Mouse (Mus musculus) monocyte, adult 2 months (primary cell): ENCODE measurements around the gene Kdelr2.

Experiments
- DNase-seq, 2 experiments: peaks; one replicate each; pipeline ENCODE4 v3.0.0; 2022; ENCODE audit warnings: low spot score in 2 of 2, low read depth in 1 of 2

The Kdelr2 gene

DNA sequence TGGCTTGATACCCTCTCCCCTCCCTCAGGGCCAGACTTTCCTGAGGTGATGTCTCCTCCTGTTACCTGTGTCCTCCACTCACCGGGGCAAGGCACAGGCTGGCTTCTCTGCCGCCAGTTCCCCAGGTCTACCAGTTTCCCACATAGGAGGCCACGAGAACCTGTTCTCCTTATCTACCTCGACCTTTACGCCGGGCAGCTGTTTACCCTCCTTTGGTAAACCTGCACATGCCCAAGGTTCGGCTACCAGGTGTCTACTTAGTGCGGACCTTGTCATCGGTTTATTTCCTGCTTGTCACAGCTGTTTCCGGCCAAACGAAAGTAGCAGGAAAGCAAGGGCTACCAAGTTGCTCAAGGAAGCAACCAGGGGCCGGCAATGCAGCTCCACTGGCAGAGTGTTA is 3.1 kb upstream of the Kdelr2 start:
- DNase-seq: no peak

DNA sequence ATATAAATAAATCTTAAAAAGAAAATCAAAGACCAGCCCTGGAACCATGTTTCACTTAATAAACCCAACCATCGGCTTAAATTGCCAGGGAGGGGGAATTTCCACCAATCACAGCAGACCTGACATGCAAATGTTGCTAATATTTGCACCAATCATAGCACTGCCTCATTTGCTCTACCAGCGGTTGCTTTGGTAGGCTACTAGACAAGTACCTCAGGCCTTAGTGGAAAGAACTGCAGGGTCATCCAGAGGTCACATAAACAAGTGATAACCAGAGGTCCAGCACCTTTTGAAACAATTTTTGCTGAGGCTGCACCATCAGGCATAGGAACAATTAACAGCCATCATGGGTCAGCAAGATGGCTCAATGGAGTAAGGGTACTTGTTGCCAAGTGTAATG is 2.1 kb upstream of the Kdelr2 start:
- no peak for DNase-seq

DNA sequence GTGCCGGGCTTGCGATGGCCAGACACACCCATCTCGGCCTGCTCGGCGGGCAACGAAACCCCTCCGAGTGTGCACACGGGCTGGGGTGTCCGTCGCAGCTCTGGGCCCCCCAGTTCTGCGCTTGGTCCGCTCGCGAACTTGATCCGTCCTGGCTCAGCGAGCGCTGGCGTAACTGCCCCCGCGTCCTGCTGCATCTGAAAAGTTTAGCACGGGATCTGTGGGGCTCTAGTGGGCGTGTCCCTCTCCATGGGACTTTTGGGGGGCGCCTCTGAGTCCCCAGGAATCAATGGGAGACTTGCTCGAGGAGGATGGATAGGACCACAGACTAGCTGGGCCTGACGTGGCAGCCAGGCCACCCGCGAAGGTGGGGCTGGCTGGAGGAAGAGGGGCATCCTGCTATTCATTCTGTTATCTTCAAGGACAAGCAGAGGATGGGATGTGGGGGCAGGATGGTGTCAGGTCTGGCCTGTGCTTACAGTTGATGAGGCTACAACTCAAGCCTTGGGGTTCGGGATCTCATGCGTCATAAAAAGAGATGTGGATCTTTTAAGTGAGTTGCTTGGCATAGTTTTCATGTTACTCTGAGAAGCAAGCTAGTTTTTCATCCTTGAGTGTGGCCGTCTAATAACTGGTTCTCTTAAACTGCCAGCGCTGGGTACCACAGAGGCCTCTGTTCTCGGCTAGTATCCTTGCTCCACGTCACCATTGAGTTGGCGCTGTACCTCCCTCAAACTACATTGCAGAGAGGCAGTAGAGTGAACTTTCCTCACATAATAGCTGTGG is 701 bp downstream of the Kdelr2 start:
- no peak for DNase-seq

DNA sequence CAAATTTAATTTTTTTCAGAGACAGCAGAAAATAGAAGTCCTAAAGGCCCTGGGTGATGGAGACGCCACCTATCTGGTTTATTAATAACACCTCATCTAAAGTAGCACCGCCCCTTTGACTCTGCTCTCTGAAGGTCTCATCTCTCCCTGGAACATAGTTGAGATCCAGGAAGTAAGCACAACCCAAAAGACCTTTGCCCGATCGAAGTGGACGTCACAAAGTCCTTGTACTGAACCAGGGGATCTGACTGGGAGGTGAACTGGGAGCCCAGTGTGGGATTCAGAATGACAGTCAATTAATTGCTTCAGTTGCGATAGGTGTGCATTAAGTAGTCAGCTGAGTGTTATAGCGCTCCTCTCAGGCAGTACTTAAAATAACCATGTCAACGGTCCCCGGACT is 1.6 kb downstream of the Kdelr2 start:
- DNase-seq: no peak

DNA sequence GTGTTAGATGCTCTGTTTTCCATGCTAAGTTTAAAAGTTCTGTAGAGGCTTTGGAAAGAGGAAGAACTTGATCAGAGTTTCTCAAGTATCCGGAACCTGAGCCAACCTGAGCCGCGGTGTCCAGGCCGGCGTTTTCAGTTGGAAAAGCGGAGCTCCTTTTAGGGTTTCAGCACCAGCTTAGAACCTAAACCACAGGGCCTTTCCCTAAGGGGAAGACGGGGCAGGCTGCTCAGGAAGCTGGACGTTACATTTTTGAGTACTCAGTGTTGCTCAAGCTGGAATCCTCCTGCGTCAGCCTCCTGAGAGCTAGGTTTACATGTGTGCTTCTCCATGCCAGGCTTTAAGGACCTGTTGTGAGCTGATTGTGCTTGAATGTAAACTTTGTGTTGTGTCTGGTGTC is 2.9 kb downstream of the Kdelr2 start:
- no peak for DNase-seq

DNA sequence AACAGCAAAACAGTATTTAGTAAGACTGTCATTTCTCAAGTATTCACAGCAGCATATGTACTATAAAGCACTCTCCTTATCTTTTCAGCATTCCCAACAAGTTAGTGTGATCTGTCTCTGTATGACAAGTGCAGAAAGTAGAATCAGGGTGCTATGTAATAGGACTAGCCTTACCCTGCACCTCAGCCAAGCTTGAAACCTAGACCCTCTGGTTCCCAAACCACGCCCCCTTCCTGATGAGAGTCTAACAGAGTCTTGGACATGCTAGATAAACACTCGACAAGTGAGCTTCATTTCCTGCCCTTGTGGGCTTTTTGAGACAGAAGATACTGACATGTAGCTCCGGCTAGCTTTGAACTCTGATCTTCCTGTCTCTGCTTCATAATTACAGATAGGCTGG is 5.6 kb downstream of the Kdelr2 start:
- DNase-seq: no peak

DNA sequence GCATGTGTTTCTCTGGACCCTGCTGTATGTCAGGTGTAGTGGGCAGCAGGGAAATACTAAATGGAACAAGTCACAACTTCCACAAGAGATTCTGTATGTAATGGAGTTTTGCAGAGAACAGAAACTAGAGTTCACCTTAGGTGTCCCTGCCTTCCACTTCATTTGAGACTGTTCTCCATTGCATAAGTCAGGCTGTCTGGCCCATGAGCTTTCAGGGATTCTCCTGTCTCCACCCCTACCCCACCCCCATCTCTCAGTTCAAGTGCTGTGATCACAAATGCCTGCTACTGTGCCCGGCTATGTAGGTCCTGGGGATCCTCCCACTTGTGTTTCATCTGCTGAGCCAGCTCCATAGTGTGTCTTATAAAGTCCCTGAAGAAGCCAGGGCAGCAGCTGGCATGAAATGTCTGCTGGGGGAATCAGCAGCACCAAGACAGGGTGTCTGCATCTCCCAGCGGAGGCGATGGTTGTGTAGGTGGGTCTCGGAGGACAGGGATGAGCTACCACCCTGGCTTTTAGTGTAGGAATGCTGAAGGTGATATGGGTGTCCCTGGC is 7.3 kb downstream of the Kdelr2 start:
- no peak for DNase-seq

DNA sequence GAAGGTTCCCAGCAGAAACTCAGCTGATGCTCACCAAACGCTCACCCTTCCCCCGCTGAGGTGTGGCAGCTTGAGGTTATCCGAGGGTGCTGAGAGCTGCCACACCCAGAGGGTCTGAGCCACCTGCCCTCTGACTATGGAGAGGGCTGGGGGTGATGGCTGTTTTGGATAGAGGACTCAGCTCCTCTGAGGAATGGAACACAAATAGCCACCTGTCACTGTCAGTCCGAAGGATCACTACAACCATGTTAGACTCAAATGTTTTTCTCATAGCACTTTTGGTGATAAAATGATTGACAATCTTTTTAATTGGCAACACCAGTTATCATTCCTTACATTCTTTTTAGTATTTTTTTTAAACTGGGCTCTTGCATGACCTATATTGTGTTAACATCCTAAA is 17.8 kb downstream of the Kdelr2 start:
- DNase-seq: no peak

DNA sequence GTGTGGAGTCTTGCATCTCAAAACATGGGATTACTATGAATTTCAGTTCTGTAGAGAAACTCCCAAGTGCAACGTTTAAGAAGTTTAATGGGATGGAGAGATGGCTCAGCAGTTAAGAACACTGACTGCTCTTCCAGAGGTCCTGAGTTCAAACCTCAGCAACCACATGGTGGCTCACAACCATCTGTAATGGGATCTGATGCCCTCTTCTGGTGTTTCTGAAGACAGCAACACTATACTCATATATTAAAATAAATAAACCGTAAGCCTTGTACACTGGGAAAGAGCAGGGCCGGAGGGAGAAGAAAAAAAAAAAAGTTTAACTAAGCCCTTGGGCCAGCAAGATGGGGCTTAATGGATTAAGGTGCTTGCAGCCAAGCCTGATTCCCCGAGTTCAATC is 19.4 kb downstream of the Kdelr2 start:
- DNase-seq: no peak

DNA sequence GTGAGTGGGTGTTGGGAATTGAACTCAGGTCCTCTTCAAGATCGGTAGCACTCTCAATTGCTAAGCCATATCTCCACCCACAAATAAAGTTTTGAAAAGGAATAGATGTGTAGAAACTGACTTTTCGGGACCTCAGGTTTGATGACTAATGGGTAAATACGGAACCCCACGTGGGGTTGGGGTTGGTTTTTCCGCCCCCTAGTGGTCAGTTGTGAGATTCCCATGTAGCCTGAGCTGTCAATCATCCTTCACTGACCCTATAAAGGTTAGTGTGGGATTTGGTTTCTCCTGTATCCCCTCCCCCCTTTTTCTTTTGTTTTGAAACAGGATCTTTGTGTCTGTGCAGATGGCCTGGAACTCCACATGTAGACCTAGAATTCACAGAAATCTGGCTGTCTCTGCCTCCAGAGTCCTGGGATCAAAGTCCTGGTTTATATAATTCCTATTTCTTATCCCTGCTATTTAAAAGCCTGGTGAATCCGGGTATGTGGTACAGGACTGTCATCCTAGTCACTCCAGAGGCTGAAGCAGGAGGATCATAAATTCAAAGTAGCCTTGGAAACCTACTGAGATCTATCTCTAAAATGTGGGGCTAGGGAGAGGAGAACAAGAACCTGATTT is 20.4 kb downstream of the Kdelr2 start:
- DNase-seq: peak; percentile 19 to 64

DNA sequence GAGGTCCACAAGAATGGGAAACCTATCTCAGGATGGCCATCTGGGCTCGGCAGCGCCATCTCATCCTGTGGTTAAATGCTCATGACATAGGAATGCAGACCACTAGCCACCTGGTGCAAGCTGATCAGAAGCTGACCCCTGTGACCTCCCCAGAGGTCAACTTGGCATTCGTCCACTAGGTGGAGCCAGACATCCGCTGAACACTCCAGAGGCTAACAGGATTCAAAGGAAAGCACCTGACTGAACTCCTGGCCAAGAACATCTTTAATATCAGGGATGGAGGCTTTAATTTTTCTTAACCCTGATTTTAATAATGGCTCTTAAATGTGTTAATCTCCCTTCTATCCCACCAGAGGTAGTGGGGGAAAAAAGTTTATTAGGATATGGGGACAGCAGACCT is 30.8 kb downstream of the Kdelr2 start:
- DNase-seq: peak; percentile 23 to 68

DNA sequence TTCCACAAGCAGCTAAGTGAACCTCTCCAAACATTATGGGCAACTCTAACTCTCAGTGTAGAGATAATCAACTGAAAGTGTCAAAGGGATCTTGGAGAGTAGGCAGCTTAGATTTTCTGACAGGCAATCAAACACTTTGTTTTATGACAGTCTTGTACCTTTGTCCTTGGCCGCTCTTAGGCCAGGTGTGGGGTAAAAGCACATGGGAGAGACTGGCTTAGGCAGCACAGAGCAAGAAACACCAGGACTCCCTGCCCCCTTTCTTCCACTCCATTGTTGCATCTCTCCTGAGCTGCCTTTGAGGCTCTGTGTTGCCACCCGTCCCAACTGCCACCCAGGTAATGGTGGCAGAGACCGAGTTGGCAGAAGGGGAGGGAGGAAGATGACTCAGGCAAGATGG is 37.7 kb downstream of the Kdelr2 start:
- no peak for DNase-seq

DNA sequence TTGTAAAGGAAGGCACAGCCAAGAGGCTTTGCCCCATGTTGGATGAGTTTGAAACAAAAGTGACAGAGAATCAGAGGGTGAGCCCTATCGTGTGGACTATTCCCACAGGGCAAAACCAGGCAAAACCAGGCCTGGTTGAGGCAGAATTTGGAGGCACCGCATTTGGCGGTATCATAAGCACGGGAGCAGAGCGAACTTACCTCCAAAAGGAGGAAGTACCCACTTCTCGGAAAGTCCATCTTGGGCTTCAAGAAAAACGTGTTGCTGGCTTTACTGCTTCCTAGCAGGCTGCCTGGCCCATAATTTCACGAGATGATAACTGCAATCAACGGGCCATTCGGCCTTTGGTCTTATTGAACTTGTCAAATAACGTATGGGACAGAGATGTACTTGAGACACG is 38.1 kb downstream of the Kdelr2 start:
- no peak for DNase-seq

DNA sequence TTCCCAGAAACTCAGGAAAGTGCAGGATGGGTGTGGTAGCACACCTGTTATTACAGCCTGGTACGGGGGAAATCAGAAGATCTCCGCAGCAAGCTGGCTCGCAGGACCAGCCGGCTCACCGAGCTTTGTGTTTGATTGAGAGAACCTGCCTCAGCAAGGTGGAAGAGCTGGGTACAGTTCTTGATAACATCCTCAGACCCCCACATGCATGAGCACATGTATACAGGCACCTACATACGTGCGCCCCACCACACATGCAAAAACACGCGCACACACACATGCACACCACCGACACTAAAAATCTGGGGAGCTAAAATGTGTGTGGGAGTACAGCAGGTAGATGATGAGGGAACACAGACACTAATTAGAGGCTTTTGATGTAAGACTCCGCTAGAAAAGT is 60.0 kb downstream of the Kdelr2 start:
- DNase-seq: no peak

DNA sequence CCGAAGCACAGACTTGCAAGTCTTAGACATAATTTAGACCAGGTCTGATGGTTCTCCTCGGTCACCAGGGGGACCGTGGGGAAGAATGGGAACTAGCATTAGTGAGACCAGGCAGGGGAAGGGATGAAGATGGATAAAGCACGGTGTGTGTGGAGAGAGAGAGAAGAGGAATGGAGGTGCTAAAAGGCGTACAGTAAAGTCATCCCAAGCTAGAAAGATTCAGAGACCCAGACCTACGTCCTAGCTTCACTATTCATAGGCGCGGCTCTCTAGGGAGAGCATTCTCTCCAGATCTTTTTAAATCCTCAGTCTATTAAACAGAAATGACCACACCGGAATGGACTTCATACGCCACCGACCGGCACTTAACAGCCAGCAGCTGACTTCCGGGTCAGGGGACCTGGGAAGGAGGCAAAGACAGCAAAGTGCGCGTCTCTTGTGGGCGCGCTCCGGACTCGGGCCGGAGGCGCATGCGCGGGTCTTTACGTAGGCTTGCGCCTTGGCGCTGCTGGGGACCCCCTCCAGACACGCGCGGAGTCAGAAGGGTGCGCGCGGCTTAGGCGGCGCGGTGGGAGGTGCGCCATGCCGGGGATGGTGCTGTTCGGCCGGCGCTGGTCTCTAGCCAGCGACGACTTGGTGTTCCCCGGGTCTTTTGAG is 60.6 kb downstream of the Kdelr2 start, which contains the start of gene Daglb:
TSS of gene Daglb (plus strand) at position 485 of the 657 bp plus-strand sequence.
- peak; percentile 22 to 70 for DNase-seq

DNA sequence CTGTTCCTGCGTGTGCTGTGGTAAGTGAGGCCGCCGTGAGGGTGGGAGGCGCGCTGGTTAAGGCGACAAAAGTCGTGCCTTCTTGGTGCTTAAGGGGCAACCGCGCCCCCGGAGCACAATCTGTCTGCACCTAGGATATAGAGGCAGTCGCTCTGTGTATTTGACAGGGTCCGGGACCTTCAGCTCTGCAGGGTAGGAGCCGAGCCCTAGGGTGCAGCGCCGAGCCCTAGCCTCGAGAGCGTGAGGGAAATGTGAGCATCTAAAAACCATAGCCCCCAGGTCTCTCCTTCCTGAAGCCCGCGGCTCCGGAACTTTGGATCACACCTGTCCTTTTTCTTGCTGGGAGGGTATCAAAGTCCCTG is 61.1 kb downstream of the Kdelr2 start:
- no peak for DNase-seq

DNA sequence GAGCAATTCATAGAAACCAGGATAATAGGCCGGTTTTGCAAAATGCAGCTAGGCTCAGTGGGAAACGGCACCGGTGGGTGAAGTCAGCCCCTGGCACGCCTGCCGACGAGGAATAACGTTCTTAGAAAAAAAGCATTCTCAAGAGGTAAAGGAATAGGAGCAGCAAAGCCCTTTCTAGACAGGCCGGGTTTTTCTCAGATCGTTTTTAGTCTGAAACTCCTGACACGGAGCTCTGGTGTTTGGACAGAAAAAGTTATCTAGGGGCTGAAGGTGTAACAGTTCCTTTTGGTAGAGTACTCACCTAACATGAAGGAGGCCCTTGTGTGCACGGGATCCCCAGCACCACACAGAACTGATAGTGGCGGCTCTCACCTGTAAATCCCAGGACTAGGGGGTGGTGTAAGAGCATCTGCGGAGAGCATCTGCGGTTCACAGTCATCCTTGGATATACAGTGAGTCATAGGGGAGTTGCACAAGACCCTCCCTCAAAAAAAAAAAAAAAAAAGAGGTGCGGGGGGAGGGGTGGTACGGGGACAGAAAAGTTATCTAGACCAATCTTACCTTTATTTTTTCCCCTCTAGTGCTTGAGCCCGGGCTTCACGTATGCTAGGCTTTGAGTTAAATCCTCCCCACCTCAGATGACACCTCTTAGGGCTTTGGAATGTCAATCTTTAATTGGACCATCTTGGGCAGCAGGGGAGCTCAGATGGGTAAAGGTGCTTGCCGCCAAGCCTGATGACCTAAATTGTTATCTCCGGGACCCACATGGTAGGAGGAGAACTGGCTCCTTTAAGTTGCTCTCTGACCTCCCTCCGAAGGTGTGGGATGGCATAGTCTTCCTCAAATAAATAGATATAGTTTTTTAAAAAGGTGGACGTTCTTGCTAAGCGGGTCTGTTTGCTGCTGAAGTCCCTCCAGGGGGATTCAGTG is 61.8 kb downstream of the Kdelr2 start:
- no peak for DNase-seq

DNA sequence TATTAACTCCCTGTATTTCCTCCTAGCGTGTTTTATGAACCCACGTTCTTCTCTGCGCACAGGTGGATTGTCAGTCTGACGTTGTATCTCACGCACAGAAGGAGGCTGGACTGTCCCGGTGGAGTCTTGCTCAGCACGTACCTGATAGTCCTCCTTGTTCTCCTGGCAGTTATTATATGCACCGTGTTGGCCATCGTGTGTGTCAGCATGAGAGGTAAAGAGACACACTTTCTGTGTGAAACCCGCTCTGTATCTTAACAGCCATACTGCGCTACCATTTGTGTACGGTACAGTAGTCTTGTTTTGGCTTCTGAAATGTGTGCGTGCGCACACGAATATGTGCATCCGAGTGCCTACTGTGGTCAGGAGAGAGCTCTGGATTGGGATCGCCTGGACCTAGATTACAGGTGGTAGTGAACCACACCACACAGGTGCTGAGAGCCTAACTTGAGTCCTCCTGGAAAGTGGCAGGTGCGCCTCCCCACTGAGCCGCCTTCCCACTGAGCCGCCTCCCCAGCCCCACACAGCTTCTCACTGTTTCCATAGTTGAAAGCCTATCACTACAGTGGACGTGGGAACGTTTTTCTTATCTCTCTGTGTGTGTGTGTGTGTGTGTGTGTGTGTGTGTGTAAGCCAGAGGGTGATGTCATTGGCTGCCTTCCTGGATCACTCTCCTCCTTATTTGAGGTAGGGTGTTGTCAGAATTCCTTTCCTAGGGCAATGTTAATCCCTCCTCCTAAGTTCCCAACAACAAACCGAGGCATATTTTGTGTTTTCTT is 63.4 kb downstream of the Kdelr2 start:
- DNase-seq: no peak

DNA sequence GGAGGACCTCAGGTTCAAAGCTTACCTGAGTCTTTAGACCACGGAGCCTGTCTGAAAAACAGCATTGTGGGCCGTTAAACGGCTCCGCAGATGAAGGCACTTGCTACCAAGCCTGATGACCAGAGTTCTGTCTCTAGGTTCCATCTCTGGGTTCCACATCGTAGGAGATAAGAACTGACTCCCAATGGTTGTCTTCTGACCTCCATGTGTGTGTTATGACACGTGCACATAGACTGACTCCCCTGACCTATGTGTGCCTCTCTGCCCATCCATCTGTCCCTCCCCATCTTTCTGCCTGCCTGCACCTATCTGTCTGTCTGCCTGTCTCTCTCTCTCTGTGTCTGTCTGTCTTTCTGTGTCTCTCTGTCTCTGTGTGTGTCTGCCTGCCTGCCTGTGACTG is 64.3 kb downstream of the Kdelr2 start:
- DNase-seq: no peak

DNA sequence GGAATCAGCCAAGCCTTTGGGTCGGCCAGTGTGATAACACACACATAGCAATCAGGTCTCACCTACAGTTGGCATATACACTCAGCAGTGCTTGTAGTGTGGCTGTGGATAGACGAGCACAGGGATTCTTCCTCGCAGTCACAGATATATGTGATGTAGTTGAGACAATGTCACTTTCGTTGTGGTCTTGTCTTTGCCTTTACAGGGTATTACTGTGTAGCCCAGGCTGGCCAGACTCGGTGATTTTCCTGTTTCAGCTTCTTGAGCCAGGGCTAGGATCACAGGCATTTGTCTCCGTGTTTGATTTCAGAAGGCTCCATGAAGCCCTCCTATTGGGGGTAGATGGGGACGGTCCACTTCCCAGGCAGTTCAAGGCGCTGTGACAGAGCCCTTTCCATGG is 66.0 kb downstream of the Kdelr2 start:
- DNase-seq: no peak
